Mouse (Mus musculus) liver, embryonic 15.5 days (tissue): ENCODE results near the gene Tmem140. TPM values are rescaled to one million over a fixed set of nuclear protein-coding genes. Genes with fewer than 3 reads are reported as not detected.

Experiments used
- ATAC-seq: fragments of 200-750 bp; cut with Nextera tagmentation; 2 replicates; pipeline ENCODE4 v1.8.0; 2017; ENCODE audit warnings: moderate number of reproducible peaks, mild to moderate bottlenecking, moderate library complexity; ENCODE audit not compliant: insufficient read depth
- H3K27ac ChIP-seq: fragments of 300-500 bp; sonication (generic); replicated peaks from 2 replicates; pipeline ENCODE4 v1.5.1; 2015; ENCODE audit warnings: mild to moderate bottlenecking, inconsistent platforms
- H3K27me3 ChIP-seq: fragments of 300-500 bp; sonication (generic); 2 replicates; pipeline ENCODE4 v1.6.1; 2015; ENCODE audit warnings: mild to moderate bottlenecking, inconsistent platforms
- H3K36me3 ChIP-seq: fragments of 300-500 bp; sonication (generic); replicated peaks from 2 replicates; pipeline ENCODE4 v1.6.1; 2015; ENCODE audit warnings: moderate library complexity, mild to moderate bottlenecking, inconsistent platforms
- H3K4me1 ChIP-seq: fragments of 300-500 bp; sonication (generic); replicated peaks from 2 replicates; pipeline ENCODE4 v1.6.1; 2015; ENCODE audit warnings: inconsistent platforms
- H3K4me2 ChIP-seq: fragments of 300-500 bp; sonication (generic); 2 replicates; pipeline ENCODE4 v1.6.1; 2015; ENCODE audit warnings: moderate library complexity, mild to moderate bottlenecking, inconsistent platforms
- H3K4me3 ChIP-seq: fragments of 300-500 bp; sonication (generic); replicated peaks from 2 replicates; pipeline ENCODE4 v1.5.1; 2015; ENCODE audit warnings: mild to moderate bottlenecking, inconsistent platforms
- H3K9ac ChIP-seq: fragments of 300-500 bp; sonication (generic); 2 replicates; pipeline ENCODE4 v1.6.1; 2015; ENCODE audit warnings: moderate library complexity, mild to moderate bottlenecking, inconsistent platforms
- H3K9me3 ChIP-seq: fragments of 300-500 bp; sonication (generic); replicated peaks from 2 replicates; pipeline ENCODE4 v1.6.1; 2016; ENCODE audit warnings: inconsistent platforms
- WGBS: fragments of 180-500 bp; shearing (Covaris S2); methylation state at CpG from one replicate; pipeline ENCODE4 v1.1.7; 2015; ENCODE audit warnings: mixed read lengths; ENCODE audit not compliant: insufficient replicate concordance; 5-methylcytosine and 5-hydroxymethylcytosine counted together
- polyA plus RNA-seq: library from polyadenylated mRNA; unstranded; fragments of >200 nt; fragmentation: Nextera tagmentation; extraction: Ambion mirVana; gene quantifications from 2 replicates; pipeline ENCODE4 v1.2.1, GENCODE M21; 2015

Tmem140 gene
- polyA plus RNA-seq, 1 experiment from 2014 or later, result 5.8 TPM

GRCm38 (mm10) chr6:34876835-34877156 lies 13.8 kb downstream of the Tmem140 start:
- H3K4me1 ChIP-seq, result peaks cover 66% of the 10 kb centered on the region
- H3K4me2 ChIP-seq, result peak overlapping the region; percentile 74
- peak overlapping the region; percentile 87 for H3K27ac ChIP-seq
- peak; percentile 51 for ATAC-seq
- WGBS, result 9% methylated on average over 2 of the region's 2 CpGs
- no peaks in the 10 kb centered on the region for H3K9me3 ChIP-seq
- peak overlapping the region; percentile 84 for H3K4me3 ChIP-seq
- peaks cover 44% of the 10 kb centered on the region for H3K36me3 ChIP-seq
- H3K9ac ChIP-seq, result peak overlapping the region; percentile 88
- H3K27me3 ChIP-seq, result no peaks in the 10 kb centered on the region

GRCm38 (mm10) chr6:34877509-34878321 lies 14.8 kb downstream of the Tmem140 start, which contains the start of gene Cyren:
Gene Cyren (minus strand): TSS chr6:34878060.
- peak within 1 kb of the TSS; percentile 74 for H3K4me2 ChIP-seq
- peak within 1 kb of the TSS; percentile 88 for H3K9ac ChIP-seq
- peak within 1 kb of the TSS; percentile 84 for H3K4me3 ChIP-seq
- H3K4me1 ChIP-seq, result peaks cover 59% of the 10 kb centered on the region
- no peaks in the 10 kb centered on the region for H3K9me3 ChIP-seq
- H3K27ac ChIP-seq, result peak within 1 kb of the TSS; percentile 87
- ATAC-seq, result peak; percentile 80
- H3K27me3 ChIP-seq, result no peaks in the 10 kb centered on the region
- WGBS, result under 1% methylated on average over 56 of the region's 56 CpGs
- peaks cover 50% of the 10 kb centered on the region for H3K36me3 ChIP-seq

GRCm38 (mm10) chr6:34879101-34879740 lies 16.3 kb downstream of the Tmem140 start:
- H3K9me3 ChIP-seq, result no peaks in the 10 kb centered on the region
- peaks cover 49% of the 10 kb centered on the region for H3K4me1 ChIP-seq
- 84% methylated on average over 16 of the region's 16 CpGs for WGBS
- H3K27me3 ChIP-seq, result no peaks in the 10 kb centered on the region
- H3K9ac ChIP-seq, result no peak overlapping the region
- no peak overlapping the region for H3K4me3 ChIP-seq
- no peak overlapping the region for H3K4me2 ChIP-seq
- no peak overlapping the region for H3K27ac ChIP-seq
- peaks cover 53% of the 10 kb centered on the region for H3K36me3 ChIP-seq
- ATAC-seq, result no peak

GRCm38 (mm10) chr6:34879911-34880475 lies 17.0 kb downstream of the Tmem140 start:
- H3K9me3 ChIP-seq, result no peaks in the 10 kb centered on the region
- WGBS, result 65% methylated on average over 6 of the region's 6 CpGs

GRCm38 (mm10) chr6:34884724-34885123 lies 21.8 kb downstream of the Tmem140 start:
- WGBS, result 88% methylated on average over 7 of the region's 7 CpGs
- ATAC-seq, result no peak
- H3K27ac ChIP-seq, result no peak overlapping the region
- no peak overlapping the region for H3K9ac ChIP-seq
- no peaks in the 10 kb centered on the region for H3K27me3 ChIP-seq
- 0 out of 2 replicates have a peak, but pooled peaks cover 3% of the 10 kb centered on the region for H3K4me1 ChIP-seq
- H3K36me3 ChIP-seq, result peaks cover 97% of the 10 kb centered on the region
- no peaks in the 10 kb centered on the region for H3K9me3 ChIP-seq
- no peak overlapping the region for H3K4me2 ChIP-seq
- H3K4me3 ChIP-seq, result no peak overlapping the region

More at GRCm38 (mm10) chr6:34879911-34880475, 17.0 kb downstream of the Tmem140 start:
- Histone ChIP-seq H3K4me1 (peaks cover 41% of the 10 kb centered on the region), H3K4me2 (no peak overlapping the region), H3K27me3 (no peaks in the 10 kb centered on the region), H3K36me3 (peaks cover 61% of the 10 kb centered on the region), H3K27ac (no peak overlapping the region), H3K9ac (no peak overlapping the region), H3K4me3 (no peak overlapping the region)
- no peak for ATAC-seq

GRCm38 (mm10) chr6:34887131-34887850 lies 24.3 kb downstream of the Tmem140 start:
- H3K4me2 ChIP-seq, result no peak overlapping the region
- peaks cover 97% of the 10 kb centered on the region for H3K36me3 ChIP-seq
- WGBS, result 83% methylated on average over 6 of the region's 6 CpGs
- no peak for ATAC-seq
- H3K9ac ChIP-seq, result no peak overlapping the region
- no peaks in the 10 kb centered on the region for H3K4me1 ChIP-seq
- H3K9me3 ChIP-seq, result no peaks in the 10 kb centered on the region
- no peaks in the 10 kb centered on the region for H3K27me3 ChIP-seq
- no peak overlapping the region for H3K27ac ChIP-seq
- no peak overlapping the region for H3K4me3 ChIP-seq

- H3K27me3 ChIP-seq, result no peaks in the 10 kb centered on the region
- no peak overlapping the region for H3K4me3 ChIP-seq
- no peak for ATAC-seq
- no peak overlapping the region for H3K4me2 ChIP-seq
- no peaks in the 10 kb centered on the region for H3K9me3 ChIP-seq
- no peak overlapping the region for H3K27ac ChIP-seq
- H3K9ac ChIP-seq, result no peak overlapping the region
- no peaks in the 10 kb centered on the region for H3K4me1 ChIP-seq
- H3K36me3 ChIP-seq, result peaks cover 95% of the 10 kb centered on the region
- WGBS, result 83% methylated on average over 4 of the region's 4 CpGs
Measured at GRCm38 (mm10) chr6:34889185-34889584, 26.2 kb downstream of the Tmem140 start.

GRCm38 (mm10) chr6:34895569-34895968 lies 32.6 kb downstream of the Tmem140 start:
- H3K4me3 ChIP-seq, result no peak overlapping the region
- WGBS, result 83% methylated on average over 7 of the region's 7 CpGs
- ATAC-seq, result no peak
- peaks cover 94% of the 10 kb centered on the region for H3K36me3 ChIP-seq
- no peak overlapping the region for H3K27ac ChIP-seq
- no peak overlapping the region for H3K4me2 ChIP-seq
- H3K27me3 ChIP-seq, result no peaks in the 10 kb centered on the region
- no peak overlapping the region for H3K9ac ChIP-seq
- no peaks in the 10 kb centered on the region for H3K9me3 ChIP-seq
- H3K4me1 ChIP-seq, result peaks cover 11% of the 10 kb centered on the region

- Histone ChIP-seq H3K27ac (no peak overlapping the region), H3K4me1 (peaks cover 11% of the 10 kb centered on the region), H3K27me3 (no peaks in the 10 kb centered on the region), H3K4me3 (no peak overlapping the region), H3K9me3 (no peaks in the 10 kb centered on the region), H3K4me2 (no peak overlapping the region), H3K9ac (no peak overlapping the region), H3K36me3 (peaks cover 94% of the 10 kb centered on the region)
- 85% methylated on average over 16 of the region's 16 CpGs for WGBS
- no peak for ATAC-seq
Measured at GRCm38 (mm10) chr6:34896168-34896780, 33.3 kb downstream of the Tmem140 start.

- Histone ChIP-seq H3K4me3 (no peak overlapping the region), H3K9ac (no peak overlapping the region), H3K9me3 (no peaks in the 10 kb centered on the region), H3K27ac (no peak overlapping the region), H3K27me3 (no peaks in the 10 kb centered on the region), H3K36me3 (peaks cover 97% of the 10 kb centered on the region), H3K4me1 (peaks cover 34% of the 10 kb centered on the region), H3K4me2 (no peak overlapping the region)
- ATAC-seq, result peak; percentile 41
- 40% methylated on average over 2 of the region's 2 CpGs for WGBS
Measured at GRCm38 (mm10) chr6:34899127-34899526, 36.2 kb downstream of the Tmem140 start.
